Mouse (Mus musculus) G1E-ER4 (cell line): Measurements from ENCODE around the gene Aip. TPM values are rescaled to one million over a fixed set of nuclear protein-coding genes. Genes with fewer than 3 reads are reported as not detected.

Experiments used
- GATA1 ChIP-seq: IDR thresholded peaks from one replicate; pipeline ENCODE4 v1.8.0; 2012; ENCODE audit warnings: low read length, inconsistent platforms
- polyA plus RNA-seq: library from polyadenylated mRNA; stranded (reverse); fragments of >175 nt; gene quantifications from 2 replicates; pipeline ENCODE4 v1.2.3, GENCODE M21; 2012

The Aip gene
- polyA plus RNA-seq, 1 experiment: 105 TPM

- TF ChIP-seq GATA1: no peak
Measured at GRCm38 (mm10) chr19:4108535-4108934, 17.1 kb downstream of the Aip start.

DNA sequence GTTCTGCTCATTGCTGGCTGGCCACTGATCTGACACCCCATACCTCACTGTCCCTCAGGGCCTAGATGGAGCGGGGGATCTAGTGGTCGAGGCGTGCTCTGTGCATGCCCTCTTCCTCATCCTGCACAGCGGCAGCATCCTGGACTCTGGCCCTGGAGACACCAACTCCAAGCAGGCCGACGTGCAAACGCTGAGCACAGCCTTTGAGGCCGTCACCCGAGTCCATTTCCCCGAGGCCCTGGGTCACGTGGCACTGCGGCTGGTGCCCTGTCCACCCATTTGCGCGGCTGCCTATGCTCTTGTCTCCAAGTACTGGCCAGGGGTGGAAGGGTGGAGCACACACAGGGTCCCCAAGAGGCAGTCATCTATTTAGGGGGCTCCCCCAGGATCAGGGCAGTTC, 19.0 kb downstream of the Aip start:
- TF ChIP-seq GATA1: no peak

- TF ChIP-seq GATA1: no peak
Measured at GRCm38 (mm10) chr19:4104675-4105194, 20.9 kb downstream of the Aip start.

DNA sequence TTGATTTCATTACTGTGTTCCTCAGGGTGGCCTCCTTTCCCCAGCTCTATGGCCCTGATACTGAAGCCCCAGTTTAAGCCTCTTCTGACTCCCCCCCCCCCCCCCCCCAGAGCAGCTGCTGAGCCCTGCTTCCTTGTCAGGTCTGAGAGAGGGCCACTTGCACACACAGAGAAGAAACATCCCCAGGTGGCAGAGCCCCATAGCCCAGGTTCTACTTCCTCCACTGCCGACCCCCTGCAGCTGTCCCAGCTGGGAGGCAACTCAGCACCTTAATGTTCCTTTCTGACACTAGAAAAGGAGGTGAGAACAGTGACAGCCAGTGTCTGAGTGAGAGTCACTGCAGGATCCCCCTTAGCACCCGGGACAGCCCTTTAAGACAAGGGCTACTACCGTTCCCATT, 21.9 kb downstream of the Aip start:
- no peak for TF ChIP-seq GATA1

- TF ChIP-seq GATA1: no peak
Measured at GRCm38 (mm10) chr19:4103294-4103693, 22.4 kb downstream of the Aip start.

DNA sequence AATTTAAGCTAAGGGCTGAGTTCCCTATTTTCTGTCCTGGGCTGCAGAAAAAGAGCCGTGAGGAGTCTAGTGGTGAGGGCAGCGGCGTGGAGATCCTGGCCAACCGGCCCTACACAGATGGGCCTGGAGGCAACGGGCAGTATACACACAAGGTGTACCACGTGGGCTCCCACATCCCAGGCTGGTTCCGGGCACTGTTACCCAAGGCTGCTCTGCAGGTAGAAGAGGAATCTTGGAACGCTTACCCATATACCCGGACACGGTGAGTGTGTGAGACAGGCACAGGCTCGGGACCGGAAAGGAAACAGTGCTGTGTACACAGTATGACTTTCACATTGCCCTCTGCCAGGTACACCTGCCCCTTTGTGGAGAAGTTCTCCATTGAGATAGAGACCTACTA, 23.0 kb downstream of the Aip start:
- no peak for TF ChIP-seq GATA1

DNA sequence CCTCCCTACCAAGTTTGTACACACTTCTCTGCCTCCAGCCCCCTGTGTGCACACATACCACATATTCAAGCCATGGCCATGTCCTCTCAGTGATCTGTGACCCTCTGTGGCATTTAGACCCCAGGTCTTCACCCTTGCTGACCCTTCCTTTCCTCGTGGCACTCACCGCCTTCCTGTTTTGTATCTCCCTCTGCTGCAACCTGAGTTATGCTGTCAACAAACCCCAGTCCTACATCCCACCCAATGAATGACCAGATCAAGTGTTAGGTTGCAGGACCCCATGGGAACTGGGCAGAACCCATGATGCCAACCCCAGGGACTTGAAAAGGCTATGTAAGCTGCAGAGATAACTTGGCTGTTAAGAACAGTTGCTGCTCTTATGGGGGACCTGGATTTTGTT, 23.6 kb downstream of the Aip start:
- no peak for TF ChIP-seq GATA1

- TF ChIP-seq GATA1: no peak
Measured at GRCm38 (mm10) chr19:4101466-4101865, 24.2 kb downstream of the Aip start.

DNA sequence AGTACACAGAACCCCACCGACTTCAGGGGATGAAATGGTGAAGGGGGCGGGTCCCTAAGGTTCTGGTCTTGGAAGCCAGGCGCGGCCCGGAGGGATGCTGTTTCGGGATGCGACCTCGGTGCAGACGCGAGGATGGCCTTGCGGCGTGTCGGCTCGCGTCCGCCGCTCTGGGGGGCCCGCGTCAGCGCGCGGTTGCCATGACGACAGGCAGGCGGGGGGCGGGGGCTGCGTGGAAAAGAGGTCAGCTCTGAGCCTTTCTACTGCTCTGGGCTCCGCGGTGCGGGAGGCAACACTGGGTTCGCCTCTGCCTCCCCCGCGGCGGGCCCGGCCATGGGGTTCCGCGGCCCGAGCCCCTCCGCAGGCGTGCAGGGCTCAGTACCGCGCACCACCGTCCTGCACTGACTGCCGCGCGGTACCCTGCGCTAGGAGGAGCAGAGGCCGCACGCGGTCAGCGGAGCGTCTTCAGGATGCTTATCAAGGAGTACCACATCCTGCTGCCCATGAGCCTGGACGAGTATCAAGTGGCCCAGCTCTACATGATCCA, 24.9 kb downstream of the Aip start:
- no peak for TF ChIP-seq GATA1

DNA sequence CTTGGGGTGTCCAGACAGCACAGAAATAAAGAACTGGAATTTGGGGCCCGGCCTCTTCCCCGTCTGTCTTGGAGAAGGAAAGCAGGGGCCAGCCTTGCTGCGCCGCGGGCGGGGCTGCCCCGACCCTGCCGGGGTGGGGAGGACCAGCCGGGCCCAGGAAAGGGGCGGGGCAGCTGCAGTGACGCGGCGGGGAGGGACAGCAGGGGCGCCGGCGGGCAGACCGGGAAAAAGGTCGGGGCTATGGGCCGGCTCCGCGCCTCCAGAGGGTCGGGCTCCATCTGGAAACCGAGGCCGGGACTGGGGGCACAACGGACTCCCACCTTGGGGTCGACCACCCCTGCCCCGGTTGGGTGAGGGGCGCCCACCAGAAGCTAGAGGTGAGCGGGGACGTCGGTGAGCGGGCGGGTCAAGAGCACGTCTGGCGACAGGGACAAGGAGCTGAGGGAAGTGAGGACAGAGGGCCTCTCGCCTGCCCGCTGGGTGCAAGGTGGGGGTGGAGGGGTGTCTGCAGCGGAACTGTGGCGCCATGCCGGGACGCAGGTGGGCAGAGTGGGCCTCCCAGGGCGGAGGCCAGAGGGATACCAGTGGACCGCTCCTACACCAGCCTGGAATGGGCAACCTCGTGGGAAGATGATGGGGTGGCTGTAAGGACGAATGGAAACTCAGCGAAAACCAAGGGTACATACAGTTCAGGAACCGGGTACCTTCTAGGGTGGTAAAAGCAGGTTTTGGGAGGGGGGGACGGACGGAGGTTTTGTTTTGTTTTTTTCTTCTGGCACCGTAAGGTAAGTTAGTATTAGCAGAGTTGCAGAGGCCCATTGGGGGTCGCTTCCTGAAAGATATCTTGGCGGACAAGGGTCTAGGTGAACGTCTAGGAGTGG, 25.6 kb downstream of the Aip start, which contains the start of gene Pitpnm1:
Gene Pitpnm1, plus strand, starts transcription at position 162 of the 881 bp plus-strand sequence.
- TF ChIP-seq GATA1: no peak

GRCm38 (mm10) chr19:4099056-4099455, 26.6 kb downstream of the Aip start:
- no peak for TF ChIP-seq GATA1

GRCm38 (mm10) chr19:4098426-4098825, 27.2 kb downstream of the Aip start:
- no peak for TF ChIP-seq GATA1

GRCm38 (mm10) chr19:4097441-4097825, 28.2 kb downstream of the Aip start:
- TF ChIP-seq GATA1: no peak

GRCm38 (mm10) chr19:4096642-4097440, 28.8 kb downstream of the Aip start, which contains the start of gene Cdk2ap2:
TSS of gene Cdk2ap2 (plus strand) at chr19:4097182.
- no peak for TF ChIP-seq GATA1

GRCm38 (mm10) chr19:4095802-4096201, 29.9 kb downstream of the Aip start:
- TF ChIP-seq GATA1: no peak

DNA sequence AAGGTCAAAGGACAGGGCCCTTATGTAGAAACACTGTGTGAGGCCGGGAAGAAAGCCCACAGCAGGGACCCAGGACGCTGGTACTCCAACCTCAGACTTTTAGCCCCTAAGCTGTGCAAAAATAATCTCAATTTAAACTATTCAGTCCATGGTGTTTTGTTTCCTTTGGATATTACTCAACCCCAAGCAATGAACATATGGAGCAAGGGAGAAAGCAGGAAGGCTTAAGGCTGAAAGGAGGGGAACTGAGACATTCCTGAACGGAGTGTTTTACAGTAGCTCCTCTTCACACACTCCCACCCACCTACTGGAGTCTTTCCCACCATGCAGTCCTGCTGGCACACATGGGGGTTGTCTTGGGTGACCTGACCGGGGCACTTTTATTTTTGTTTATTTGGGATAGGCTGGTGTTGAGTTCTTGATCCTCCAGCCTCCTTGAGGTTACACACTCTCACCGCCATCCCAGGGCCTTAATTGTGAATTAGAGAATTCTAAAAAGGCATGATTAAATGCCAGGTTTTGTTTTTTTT, 30.8 kb downstream of the Aip start:
- TF ChIP-seq GATA1: no peak

DNA sequence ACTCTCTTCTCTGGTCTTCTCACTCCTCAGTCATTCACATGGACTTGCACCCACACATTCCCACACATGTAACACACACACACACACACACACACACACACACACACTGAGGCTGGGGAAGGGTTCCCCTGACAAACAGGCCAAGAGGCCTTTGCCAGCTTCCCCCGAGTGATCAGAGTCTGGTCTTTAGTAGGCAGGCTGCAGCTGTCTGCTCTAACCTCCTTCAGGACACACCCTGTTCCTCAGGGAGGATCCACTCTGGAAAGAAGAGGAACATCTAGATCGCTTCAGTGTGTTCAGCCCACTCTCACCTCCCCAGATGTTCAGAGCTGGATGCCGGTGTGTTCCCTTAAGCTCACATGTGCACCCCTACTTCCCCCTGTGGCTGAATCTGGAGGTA, 31.3 kb downstream of the Aip start:
- no peak for TF ChIP-seq GATA1
